Mouse (Mus musculus) heart, postnatal 0 days (tissue): ENCODE data around the gene Hist2h2aa1.

Experiments
- CTCF ChIP-seq: IDR thresholded peaks from 2 replicates; pipeline ENCODE4 v1.5.1; 2016; ENCODE audit warnings: antibody characterized with exemption, control low read depth, low read depth
- EP300 ChIP-seq: IDR thresholded peaks from 2 replicates; pipeline ENCODE4 v1.6.1; 2016; ENCODE audit warnings: antibody characterized with exemption, low read depth

GRCm38 (mm10) chr3:96226695-96227648 is 18.3 kb upstream of the Hist2h2aa1 start:
- no peak for TF ChIP-seq CTCF
- TF ChIP-seq EP300 = no peak
